Mouse (Mus musculus): ENCODE measurements around the gene Hes5.

Gene Hes5

GRCm38 (mm10) chr4:154942632-154943322, 17.9 kb upstream of the Hes5 start:
- no peak for DNase-seq (ENCODE audit: low read depth, low spot score)

- DNase-seq (ENCODE audit: low read depth, low spot score), result no peak
These were observed 17.2 kb upstream of the Hes5 start for GRCm38 (mm10) chr4:154943323-154944039.

GRCm38 (mm10) chr4:154944121-154944590, 16.6 kb upstream of the Hes5 start:
- DNase-seq (ENCODE audit: low read depth, low spot score), result peak; percentile 98

GRCm38 (mm10) chr4:154946319-154946718, 14.4 kb upstream of the Hes5 start:
- DNase-seq (ENCODE audit: low read depth, low spot score), result peak; percentile 91

- DNase-seq (ENCODE audit: low read depth, low spot score), result no peak
These were observed 12.4 kb upstream of the Hes5 start for GRCm38 (mm10) chr4:154948066-154948939.

GRCm38 (mm10) chr4:154948940-154949588, 11.7 kb upstream of the Hes5 start:
- DNase-seq (ENCODE audit: low read depth, low spot score), result no peak

- DNase-seq (ENCODE audit: low read depth, low spot score), result no peak
These were observed 11.1 kb upstream of the Hes5 start for GRCm38 (mm10) chr4:154949589-154949982.

GRCm38 (mm10) chr4:154952461-154953241, 8.1 kb upstream of the Hes5 start:
- DNase-seq (ENCODE audit: low read depth, low spot score), result no peak

- no peak for DNase-seq (ENCODE audit: low read depth, low spot score)
These were observed 4.1 kb upstream of the Hes5 start for GRCm38 (mm10) chr4:154956604-154957003.

- peak; percentile 83 for DNase-seq (ENCODE audit: low read depth, low spot score)
These were observed 3.3 kb upstream of the Hes5 start for GRCm38 (mm10) chr4:154957289-154957993.

- peak; percentile 89 for DNase-seq (ENCODE audit: low read depth, low spot score)
These were observed 2.6 kb upstream of the Hes5 start for GRCm38 (mm10) chr4:154958171-154958570.

GRCm38 (mm10) chr4:154958621-154959020, 2.1 kb upstream of the Hes5 start:
- no peak for DNase-seq (ENCODE audit: low read depth, low spot score)

- DNase-seq (ENCODE audit: low read depth, low spot score), result peak; percentile 57
These were observed 568 bp upstream of the Hes5 start for GRCm38 (mm10) chr4:154960021-154960689.

- DNase-seq (ENCODE audit: low read depth, low spot score), result peak; percentile 67
These were observed 559 bp downstream of the Hes5 start for GRCm38 (mm10) chr4:154961226-154961738.

- no peak for DNase-seq (ENCODE audit: low read depth, low spot score)
These were observed 1.2 kb downstream of the Hes5 start for GRCm38 (mm10) chr4:154961911-154962310.

GRCm38 (mm10) chr4:154962683-154963082, 2.0 kb downstream of the Hes5 start:
- DNase-seq (ENCODE audit: low read depth, low spot score), result no peak

- DNase-seq (ENCODE audit: low read depth, low spot score), result peak; percentile 79
These were observed 2.6 kb downstream of the Hes5 start for GRCm38 (mm10) chr4:154963190-154963836.

- DNase-seq (ENCODE audit: low read depth, low spot score), result peak; percentile 98
These were observed 3.3 kb downstream of the Hes5 start, which contains the start of gene Pank4 for GRCm38 (mm10) chr4:154963901-154964580. Gene Pank4, plus strand, starts transcription at chr4:154964123.
